Mouse (Mus musculus): ENCODE data around the gene Hdac11.
"Not testable (repeated sequence)": the region's sequence is repeated elsewhere in the genome, so short reads cannot be mapped to it uniquely, and the experiment has no call there.

Hdac11 gene

GRCm38 (mm10) chr6:91156554-91157236, at the start of gene Hdac11:
TSS of gene Hdac11 (plus strand) at chr6:91156665.
- CTCF ChIA-PET: interaction anchor here (0.6 kb wide), 1 partner anchor 1476 kb away, joined by 3 read pairs; no protein-coding TSS in a partner anchor

- CTCF ChIA-PET: no interaction called here
Observed at GRCm38 (mm10) chr6:91108301-91108916, 48.1 kb upstream of the Hdac11 start.

- CTCF ChIA-PET: no interaction called here
Observed at GRCm38 (mm10) chr6:91108917-91109450, 47.5 kb upstream of the Hdac11 start.

GRCm38 (mm10) chr6:91109489-91109888, 47.0 kb upstream of the Hdac11 start:
- CTCF ChIA-PET: no interaction called here

GRCm38 (mm10) chr6:91110323-91111020, 46.0 kb upstream of the Hdac11 start:
- CTCF ChIA-PET: interaction anchor here (0.6 to 0.7 kb wide), 2 partner anchors 12 to 27 kb away, joined by 3 to 7 read pairs; no protein-coding TSS in a partner anchor

- CTCF ChIA-PET: interaction anchor here (0.8 to 1.3 kb wide), 2 partner anchors 25 kb away, joined by 3 to 5 read pairs; no protein-coding TSS in a partner anchor
Observed at GRCm38 (mm10) chr6:91111141-91111953, 45.1 kb upstream of the Hdac11 start.

GRCm38 (mm10) chr6:91111954-91112252, 44.6 kb upstream of the Hdac11 start:
- CTCF ChIA-PET: interaction anchor here (0.8 to 1.3 kb wide), 2 partner anchors 25 to 26 kb away, joined by 3 to 5 read pairs; no protein-coding TSS in a partner anchor

GRCm38 (mm10) chr6:91114716-91115115, 41.7 kb upstream of the Hdac11 start:
- CTCF ChIA-PET: interaction anchor here (1.3 to 1.7 kb wide), 4 partner anchors 9 to 11 kb away, joined by 3 to 8 read pairs (median 4); no protein-coding TSS in a partner anchor

GRCm38 (mm10) chr6:91115158-91115557, 41.3 kb upstream of the Hdac11 start:
- CTCF ChIA-PET: interaction anchor here (1.3 to 1.7 kb wide), 4 partner anchors 8 to 11 kb away, joined by 3 to 8 read pairs (median 4); no protein-coding TSS in a partner anchor

GRCm38 (mm10) chr6:91115863-91116243, 40.6 kb upstream of the Hdac11 start:
- CTCF ChIA-PET: interaction anchor here (1.3 to 1.7 kb wide), 2 partner anchors 8 to 10 kb away, joined by 5 to 8 read pairs; no protein-coding TSS in a partner anchor

- CTCF ChIA-PET: interaction anchor here (1.7 kb wide), 1 partner anchor 10 kb away, joined by 5 read pairs; no protein-coding TSS in a partner anchor
Observed at GRCm38 (mm10) chr6:91116244-91117145, 40.0 kb upstream of the Hdac11 start, which contains the start of gene Nup210. TSS of gene Nup210 (minus strand) at chr6:91116829.

GRCm38 (mm10) chr6:91117149-91117548, 39.3 kb upstream of the Hdac11 start:
- CTCF ChIA-PET: no interaction called here

GRCm38 (mm10) chr6:91118526-91118925, 37.9 kb upstream of the Hdac11 start:
- CTCF ChIA-PET: no interaction called here

- CTCF ChIA-PET: no interaction called here
Observed at GRCm38 (mm10) chr6:91120206-91120605, 36.3 kb upstream of the Hdac11 start.

GRCm38 (mm10) chr6:91121089-91121488, 35.4 kb upstream of the Hdac11 start:
- CTCF ChIA-PET: not testable (repeated sequence)

- CTCF ChIA-PET: interaction anchor here (1.3 kb wide), 1 partner anchor 8 kb away, joined by 8 read pairs; no protein-coding TSS in a partner anchor
Observed at GRCm38 (mm10) chr6:91123453-91123852, 33.0 kb upstream of the Hdac11 start.

- CTCF ChIA-PET: interaction anchor here (1.3 kb wide), 1 partner anchor 9 kb away, joined by 8 read pairs; no protein-coding TSS in a partner anchor
Observed at GRCm38 (mm10) chr6:91124286-91125227, 31.9 kb upstream of the Hdac11 start.

- CTCF ChIA-PET: interaction anchor here (0.6 kb wide), 1 partner anchor 346 kb away, joined by 7 read pairs; no protein-coding TSS in a partner anchor
Observed at GRCm38 (mm10) chr6:91125228-91125585, 31.3 kb upstream of the Hdac11 start.

- CTCF ChIA-PET: interaction anchor here (1.0 to 1.4 kb wide), 2 partner anchors 11 to 23 kb away, joined by 3 to 4 read pairs; no protein-coding TSS in a partner anchor
Observed at GRCm38 (mm10) chr6:91128996-91129395, 27.5 kb upstream of the Hdac11 start.

Data from spleen, embryonic (tissue).